Mouse (Mus musculus): Measurements from ENCODE around the gene Tnfaip2.

DNA sequence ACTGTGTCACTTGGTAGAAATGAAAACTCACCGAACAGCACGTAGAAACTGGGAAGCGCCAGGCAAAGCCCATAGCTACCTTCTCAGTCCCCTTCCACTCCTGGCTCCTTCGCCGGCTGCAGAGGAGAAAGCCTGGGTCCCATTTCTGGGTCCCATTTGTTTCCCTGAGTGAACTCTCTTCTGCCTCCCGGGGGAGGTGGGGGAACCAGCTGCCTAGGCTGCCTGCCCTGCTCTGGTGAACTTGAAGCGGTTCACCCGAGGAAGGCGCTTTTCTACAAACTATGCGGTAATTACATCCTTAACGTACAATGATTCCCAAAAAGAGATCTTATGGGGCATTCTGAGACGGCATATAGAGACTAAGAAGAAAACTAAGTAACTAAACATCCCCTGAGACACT, 44.2 kb downstream of the Tnfaip2 start:
- TF ChIP-seq POLR2A (IDR thresholded peaks at IDR 0.05; ENCODE audit: low read depth, low read length) (no peak), CTCF (IDR thresholded peaks at IDR 0.05; ENCODE audit: extremely low read depth, insufficient read depth, insufficient read length, insufficient replicate concordance) (no peak)

All from spleen, adult 2 months (tissue).